Mouse (Mus musculus): ENCODE measurements around the gene Clasp2.
"Not testable (repeated sequence)": the region's sequence is repeated elsewhere in the genome, so short reads cannot be mapped to it uniquely, and the experiment has no call there.

Clasp2 gene

DNA sequence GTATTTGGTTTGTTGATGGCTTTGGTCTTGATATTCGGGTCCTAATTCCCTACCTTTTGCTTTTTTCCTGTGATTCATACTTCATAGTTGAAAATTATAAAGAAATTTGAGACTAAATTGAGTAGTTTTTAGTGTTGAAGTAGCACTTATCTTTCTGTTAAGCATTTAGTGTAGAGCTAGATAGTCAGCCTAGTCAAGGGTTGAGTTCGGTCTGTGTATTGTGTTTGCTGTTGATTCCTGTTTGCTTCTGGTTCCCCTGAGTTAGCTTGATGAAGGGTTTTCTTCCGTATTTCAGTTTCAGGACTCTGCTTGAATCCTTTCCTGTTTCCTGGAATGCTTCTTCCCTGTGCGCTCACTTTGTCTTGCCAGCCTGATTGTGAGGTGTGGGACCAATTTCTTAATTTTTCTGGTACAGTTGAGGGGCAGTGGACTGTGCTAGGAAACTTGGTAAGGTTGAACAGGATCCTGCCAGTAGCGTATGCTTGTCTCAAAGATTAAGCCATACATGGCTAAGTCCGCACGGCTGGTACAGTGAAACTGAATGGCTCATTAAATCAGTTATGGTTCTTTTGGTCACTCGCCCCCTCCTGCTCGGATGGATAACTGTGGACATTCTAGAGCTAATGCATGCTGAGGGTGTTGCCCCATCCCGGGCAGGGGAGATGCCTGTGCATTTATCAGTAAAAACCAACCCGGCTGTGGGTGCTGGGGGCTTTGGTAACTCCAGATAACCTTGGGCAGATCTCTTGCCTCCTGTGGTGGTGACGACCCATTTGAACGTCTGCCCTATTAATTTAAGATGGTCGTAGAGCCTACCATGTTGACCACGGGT, 14.8 kb downstream of the Clasp2 start:
- DNase-seq (ENCODE audit: low read depth): no peak

DNA sequence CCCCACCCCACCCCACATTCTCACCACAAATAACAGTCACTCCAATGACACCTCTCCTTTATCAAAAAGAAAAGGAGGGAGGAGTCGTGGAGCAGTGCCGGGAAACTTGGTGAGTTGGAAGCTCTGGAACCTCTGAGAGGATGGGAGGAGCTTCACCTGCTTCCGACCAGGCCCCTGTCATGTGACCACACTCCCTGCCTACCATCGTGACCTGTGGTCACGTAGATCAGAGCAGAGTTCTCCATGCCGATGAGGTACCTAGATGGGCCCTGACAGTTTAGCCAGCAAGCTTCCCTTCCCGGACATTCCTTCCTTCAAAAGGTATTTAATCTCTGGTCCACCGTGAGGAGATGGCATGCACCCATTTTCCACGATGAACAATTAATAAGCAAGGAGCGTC, 17.2 kb downstream of the Clasp2 start:
- DNase-seq (ENCODE audit: low read depth): no peak

DNA sequence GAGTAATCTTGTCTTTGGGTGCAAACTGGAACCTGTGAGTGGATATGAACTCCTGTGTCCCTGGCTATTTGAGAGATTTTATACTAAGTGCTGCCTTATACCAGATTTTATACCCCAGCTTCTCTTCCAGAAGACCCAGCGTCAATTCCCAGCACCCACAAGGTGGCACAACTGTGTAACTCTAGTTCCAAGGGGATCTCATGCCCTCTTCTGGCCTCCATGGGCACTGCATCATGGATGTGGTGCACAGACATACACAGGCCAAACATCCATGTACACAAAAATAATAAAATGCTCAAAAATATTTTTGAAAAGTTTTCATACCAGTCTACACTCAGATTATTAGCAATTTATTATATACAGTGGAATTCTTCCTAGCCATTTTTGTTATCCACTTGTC, 18.4 kb downstream of the Clasp2 start:
- no peak for DNase-seq (ENCODE audit: low read depth)

DNA sequence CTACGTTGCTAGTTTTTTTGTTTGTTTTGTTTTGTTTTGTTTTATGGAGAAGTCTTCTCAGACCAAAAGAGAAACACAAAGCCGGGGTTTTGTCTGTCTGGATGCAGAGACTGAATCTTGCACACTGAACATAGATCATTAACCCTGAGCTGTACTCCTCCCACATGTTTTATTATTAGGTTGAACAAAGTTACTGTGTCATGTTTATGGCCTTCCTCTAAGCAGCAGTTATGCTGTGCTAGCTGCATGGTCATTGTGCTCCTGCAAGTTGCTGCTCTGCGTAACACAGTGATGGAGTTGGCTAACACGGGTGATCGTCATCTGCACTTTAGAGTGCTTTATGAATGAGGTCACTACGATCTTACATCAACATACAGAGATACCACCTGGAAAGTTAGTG, 21.1 kb downstream of the Clasp2 start:
- no peak for DNase-seq (ENCODE audit: low read depth)

DNA sequence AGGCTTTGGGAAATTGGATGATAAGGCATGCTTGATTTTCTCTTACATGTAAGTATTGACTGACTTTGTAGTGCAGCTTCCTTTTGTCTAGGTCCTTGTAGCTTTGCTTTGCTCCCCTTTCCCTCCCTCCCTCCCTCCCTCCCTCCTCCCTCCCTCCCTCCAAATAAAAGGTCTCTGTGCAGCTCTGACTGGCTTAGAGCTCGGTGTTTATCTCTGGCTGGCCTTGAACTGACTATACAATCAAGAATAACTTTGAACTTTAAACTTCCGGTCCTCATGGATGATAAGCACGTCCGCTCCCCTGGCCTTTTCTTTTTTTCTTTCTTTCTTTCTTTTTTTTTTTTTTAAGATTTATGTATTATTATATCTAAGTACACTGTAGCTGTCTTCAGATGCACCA, 21.9 kb downstream of the Clasp2 start:
- no peak for DNase-seq (ENCODE audit: low read depth)

DNA sequence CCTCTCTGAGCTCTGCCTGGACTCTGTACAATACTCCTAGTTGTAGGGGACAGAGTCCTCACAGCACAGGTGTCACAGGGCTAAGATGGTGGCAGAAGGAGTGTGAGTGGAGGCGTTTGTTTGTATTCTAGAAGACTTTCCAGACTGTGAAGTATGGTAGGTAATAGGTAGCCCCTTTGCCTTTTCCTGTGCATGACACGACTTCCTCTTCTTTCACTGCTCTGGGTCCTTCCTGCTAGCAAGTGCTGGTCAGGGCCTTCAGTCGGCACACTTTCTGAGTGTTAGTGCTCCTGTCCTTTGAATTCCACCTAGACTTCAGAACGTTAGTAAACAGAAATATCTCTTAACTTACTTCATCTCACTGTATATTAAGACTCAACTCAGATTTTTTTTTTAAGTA, 29.4 kb downstream of the Clasp2 start:
- DNase-seq (ENCODE audit: low read depth): no peak

DNA sequence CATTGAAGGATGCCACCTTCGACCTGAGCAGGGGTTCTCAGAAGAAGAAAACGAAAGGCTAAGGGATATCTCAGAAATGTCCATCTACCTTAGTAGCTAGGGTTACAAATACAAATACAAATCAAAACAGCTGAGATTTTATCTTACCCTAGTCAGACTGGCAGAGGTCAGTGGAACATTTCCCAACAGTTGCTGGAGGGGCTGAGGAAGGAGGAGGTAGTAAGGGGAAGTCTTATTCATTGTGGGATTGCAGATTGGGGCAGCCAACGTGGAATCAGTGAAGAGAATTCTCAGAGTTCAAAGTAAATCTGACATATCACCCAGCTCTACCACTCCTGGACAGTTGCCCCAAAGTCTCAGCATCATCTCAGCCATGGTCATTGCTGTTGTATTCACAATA, 39.6 kb downstream of the Clasp2 start:
- no peak for DNase-seq (ENCODE audit: low read depth)

DNA sequence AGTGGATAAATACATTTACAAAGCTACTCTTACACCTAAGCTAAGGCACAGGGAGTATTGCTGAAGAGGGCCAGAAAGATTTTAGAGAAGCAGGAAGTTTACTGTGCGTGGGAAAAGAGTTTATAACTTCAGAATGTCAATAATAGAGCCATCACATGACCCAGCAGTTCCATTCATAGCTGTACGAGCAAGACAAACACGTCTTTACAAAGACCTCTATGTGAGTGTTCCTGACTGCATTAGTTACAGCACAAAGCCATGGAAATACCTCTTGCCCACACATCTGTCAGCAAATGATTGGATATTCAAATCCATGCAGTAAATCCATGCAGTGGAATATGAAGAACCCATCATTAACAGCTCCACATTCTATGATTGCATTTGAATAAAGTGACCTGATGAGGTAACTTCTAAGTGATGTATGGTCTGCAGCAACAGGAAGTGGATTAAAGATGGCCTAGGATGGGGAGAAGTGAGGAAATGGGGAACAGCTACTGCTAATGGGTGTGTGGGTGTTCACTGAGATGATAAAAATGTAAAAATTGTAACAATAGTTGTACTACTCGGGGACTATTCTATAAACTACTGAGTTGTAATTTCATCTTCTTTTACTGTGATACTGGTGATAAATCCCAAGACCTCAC, 41.2 kb downstream of the Clasp2 start:
- DNase-seq (ENCODE audit: low read depth): no peak

DNA sequence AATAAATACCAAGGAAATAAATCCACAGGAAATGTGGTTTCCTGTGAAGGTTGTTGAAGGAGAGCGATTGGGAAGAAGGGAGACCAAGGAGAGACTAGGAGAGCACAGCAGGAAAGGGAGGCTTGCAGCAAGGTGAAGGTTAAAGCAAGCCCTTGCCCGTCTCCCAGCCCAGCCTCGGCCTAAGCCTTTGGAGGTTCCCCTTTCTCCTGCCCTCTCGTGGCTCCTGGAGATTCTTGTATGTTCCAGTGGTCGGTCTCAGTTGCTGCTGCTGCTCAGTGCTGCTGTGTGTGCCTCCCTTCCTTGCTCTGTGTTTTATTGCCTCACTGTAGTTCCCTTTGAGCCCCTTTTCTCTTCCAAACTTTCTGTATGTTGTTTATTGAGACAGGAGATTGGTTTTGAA, 42.4 kb downstream of the Clasp2 start:
- no peak for DNase-seq (ENCODE audit: low read depth)

DNA sequence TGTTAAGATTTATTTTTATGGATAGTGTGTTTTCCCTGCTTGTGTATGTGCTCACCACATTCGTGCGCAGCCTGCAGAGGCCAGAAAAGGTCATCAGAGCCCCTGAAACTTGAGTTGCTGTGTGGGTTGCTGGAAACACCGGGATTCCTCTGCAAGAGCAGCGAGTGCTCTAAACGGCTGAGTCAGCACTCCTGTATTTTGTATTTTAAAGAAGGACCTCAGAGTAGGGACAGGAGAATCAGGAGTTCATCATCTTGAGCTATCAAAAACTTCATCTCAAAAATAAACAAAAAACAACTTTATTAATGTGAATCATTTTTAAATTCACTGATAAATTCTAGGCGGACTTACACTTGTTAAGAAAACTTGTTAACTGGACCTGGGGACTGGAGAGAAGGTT, 48.0 kb downstream of the Clasp2 start:
- DNase-seq (ENCODE audit: low read depth): not testable (repeated sequence)

DNA sequence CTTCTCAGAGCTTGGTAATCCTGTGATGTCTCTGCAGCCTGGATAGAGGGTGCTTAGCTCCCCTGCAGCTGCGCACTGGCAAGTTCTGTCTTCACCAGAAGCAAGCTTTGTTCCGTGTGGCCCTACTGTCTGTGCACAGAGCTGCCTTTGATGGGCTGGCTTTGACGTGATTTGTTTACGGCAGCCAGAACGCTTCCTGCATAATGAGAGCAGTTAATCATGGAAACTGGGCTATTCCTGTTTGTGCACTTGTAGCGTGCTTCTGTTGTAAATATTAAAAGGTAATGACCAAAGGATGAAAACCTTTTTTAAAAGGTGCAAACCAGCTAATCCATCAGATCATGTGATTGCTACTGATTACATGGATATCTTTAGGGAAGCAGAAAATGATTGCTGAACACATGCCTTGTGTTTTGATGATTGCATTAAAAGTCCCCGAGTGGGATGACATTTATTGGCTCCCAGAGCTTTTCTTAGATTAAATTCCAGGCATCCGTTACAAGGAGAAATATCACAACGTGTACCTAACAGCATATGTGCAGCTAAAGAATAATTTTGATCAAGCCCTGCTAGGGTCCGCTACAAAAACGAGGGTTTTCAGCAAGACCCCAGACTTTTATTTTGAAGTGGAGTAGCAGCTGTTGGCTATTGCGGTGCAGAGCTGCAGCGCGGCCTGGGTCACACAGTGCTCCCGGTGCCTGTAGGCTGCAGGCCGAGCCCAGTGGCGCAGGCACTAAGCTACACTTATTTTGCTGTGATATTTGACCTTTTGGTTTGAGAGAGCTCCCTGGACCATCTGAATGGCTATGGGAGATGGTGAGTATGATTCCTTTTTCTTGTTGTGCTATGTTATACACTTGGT, 51.6 kb downstream of the Clasp2 start:
- no peak for DNase-seq (ENCODE audit: low read depth)

DNA sequence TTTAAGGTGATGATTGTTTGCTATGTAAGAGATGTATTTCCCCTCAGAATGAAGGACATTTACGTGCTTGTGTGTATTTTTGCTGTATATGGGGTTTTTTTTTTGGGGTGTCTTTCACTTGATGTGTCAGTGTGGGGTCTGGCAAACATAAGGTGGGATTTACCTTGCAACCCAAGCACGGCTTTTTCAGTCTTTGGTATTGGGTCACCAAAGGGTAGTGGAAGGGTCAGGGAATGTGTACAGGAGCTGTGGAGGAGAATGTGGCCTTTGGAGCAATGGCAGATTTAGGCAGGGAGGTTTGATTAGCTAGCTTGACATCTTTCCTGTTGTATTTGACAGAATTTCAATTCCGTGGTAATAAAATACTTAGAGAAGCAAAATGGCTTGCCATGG, 52.2 kb downstream of the Clasp2 start:
- no peak for DNase-seq (ENCODE audit: low read depth)

DNA sequence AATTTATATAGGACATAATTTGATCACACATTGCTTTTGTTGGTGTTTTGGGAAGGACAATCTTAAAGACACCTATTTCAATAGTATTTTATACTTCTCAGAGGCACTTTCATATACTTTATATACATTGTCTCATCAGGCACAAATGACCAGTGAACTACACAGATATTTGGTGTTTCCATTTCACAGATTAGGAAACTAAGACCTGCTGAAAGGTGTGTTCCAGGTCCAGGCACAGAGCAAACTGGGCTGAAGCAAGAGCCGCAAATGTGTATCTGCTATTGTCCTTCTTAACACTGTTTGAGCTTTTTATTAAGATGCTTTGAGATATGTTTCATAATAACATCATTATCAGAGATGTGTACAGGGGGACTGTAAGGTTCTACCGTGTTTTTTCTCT, 52.7 kb downstream of the Clasp2 start:
- DNase-seq (ENCODE audit: low read depth): no peak

DNA sequence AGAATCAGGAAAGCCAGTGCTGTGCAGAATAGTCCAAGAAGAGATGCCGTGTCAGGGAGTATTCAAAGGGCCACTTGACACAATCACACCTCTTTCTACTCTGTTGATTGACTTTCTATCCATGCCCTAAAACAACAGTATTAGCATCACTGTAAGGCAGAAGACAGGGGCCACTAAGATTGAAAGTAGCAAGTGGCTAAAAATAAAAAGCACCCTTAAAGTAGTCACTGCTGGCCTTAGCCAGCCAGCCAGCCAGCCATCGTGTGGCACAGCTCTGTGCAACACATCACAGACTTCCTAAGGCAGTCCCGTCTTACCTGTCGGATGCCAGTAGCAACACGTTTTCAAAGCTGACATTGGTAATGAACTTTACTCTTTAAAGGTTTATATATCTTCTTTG, 55.9 kb downstream of the Clasp2 start:
- DNase-seq (ENCODE audit: low read depth): no peak

DNA sequence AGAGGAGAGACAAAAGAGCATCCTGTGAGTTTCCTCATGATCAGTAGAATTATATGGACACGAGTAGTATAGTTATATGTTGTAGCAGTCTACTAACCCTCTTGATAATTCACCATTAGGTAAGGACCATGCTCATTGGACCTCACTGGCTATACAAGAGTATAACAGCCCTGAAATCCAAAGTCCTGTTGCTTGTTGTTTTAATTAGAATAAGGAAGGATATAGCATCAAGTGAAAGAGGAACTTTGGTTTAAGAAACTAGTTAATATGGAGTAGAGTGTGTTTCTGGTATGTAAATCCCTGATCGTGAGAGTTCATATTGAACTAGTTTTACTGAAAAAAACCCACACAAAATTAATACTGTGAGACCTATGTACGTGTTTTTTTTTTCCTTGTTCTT, 59.4 kb downstream of the Clasp2 start:
- DNase-seq (ENCODE audit: low read depth): no peak

DNA sequence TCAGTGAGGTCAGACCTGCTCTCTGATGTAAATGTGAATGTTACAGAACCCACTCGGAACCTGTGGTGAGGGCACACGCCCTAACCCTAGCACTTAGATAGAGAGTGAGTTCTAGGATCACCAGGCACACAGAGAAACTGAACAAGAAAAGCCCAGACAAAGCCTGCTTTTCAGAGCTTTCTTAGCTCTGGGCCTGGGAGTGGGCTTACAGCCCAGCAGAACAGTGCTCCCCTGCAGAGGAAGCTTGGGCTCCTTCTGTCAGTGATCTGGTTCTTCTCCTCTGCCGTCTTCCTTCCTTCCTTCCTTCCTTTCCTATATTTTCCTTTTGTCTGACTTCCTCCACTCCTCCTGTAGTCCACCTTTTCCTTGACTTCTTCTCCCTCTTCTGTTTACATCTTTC, 61.5 kb downstream of the Clasp2 start:
- DNase-seq (ENCODE audit: low read depth): no peak

DNA sequence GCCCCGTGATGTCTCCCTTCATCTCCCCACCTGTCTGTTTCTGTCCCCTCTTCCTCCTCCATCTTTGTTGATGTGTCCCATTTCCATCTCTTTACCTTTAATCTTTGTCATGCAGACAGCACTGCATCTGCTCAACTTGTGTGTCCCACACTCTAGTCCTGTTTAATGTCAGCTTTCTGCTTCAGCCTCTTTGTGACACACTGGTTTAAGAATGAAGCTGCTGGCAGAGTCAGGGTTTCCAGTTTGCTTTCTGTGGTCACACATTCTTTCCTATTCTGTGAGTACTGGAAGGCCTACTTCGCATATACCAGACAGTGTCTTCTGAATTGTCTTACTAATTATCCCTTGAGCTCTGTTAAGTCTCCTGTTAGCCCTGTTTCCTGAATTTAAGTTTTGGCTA, 62.5 kb downstream of the Clasp2 start:
- no peak for DNase-seq (ENCODE audit: low read depth)

DNA sequence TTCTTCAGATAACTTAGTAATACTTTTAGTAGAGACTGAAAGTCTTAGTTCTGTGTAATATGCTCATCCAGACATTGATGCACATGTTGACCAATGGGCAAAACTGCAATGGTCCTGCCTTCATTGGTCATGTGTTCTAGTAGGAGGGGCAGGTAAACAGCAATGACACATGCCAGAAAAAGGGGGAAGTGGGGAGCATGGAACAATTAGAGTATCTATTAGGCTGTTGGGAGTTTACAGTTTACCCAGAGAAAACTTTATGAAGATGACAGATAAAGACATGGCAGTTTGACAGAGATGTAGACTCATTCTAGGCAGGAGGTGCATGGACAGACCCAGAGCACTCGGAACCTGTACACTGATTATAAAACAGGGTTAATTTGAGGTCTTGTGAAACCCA, 64.1 kb downstream of the Clasp2 start:
- DNase-seq (ENCODE audit: low read depth): no peak

DNA sequence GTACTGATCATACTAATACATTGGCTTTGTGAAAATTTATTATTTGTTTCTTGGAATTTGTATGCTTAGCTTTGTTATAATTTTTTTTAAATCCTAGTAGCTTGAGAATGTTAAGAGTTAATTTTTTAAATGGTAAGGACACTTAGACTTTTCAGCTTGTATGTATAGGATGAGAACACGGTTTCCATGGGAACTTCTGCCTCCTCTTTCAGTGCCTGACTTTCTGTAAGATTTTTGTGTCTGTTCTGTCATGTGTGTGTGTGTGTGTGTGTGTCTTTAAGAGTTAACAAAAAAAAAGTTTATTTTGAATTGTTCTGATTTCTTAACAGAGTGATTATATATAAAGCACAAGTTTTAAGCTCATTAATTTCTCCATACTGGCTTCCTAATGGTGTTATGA, 70.1 kb downstream of the Clasp2 start:
- no peak for DNase-seq (ENCODE audit: low read depth)

DNA sequence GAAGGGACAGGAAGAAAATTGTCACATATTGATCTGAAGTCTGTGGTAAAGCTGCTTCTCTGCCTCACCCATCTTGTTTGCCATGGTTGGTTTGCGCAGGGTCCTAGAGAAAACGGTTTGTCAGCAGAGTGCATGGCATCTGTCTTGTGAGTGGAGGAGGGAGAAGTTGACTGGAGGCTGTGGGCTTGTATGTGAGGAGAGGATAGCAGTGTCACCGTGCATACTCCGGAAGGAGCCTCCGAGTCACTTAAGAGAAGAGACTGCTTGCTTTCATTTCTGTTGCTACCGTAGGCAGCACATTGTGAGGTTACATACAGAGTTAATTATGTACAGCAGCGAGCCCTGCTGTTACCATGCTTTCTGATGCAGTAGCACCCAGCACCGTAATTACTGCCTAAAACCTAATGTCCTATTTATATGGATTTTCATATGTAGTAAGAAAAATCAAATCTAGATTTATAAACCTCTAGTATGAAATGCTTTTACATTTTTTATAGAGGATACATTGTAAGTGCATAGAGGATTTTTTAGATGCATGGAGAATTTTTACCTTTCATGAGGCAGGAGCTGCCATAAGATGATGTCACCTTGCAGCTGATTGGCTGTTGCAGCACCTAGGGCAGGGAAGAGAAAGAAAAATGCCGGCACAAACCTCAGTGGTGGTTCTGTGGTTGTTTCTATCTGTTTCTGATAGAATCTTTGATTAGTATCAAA, 70.8 kb downstream of the Clasp2 start:
- DNase-seq (ENCODE audit: low read depth): no peak

DNA sequence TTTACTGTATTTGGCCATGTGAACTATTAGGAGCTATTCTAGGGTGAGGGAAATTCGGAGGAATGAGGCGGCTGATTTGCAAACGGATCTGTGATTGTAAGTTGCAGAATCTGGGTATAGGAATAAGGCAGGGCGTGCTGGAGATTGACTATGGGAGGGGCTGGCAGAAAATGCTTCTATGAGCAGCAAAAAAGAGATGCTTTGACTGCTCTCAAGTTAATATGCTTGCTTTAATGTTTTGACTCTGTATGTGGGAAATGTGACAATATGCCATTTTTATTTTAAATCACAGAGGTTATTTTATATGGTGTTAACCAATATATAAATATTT, 71.4 kb downstream of the Clasp2 start:
- no peak for DNase-seq (ENCODE audit: low read depth)

DNA sequence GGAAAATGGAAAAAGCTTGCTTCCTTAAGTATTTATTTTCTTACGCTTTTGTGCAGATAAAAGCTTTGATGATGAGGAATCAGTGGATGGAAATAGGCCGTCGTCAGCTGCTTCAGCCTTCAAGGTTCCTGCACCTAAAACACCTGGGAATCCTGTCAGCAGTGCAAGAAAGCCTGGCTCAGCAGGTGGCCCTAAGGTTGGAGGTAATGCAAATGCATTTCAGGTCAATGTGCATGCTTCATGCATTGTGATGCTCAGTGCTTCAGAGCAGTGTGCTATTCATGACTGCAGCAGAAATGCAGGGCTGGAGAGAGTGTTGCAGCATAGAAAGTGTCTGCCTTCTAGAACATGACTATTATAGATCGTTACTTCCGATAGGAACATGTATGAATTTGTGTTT, 71.8 kb downstream of the Clasp2 start:
- no peak for DNase-seq (ENCODE audit: low read depth)

DNA sequence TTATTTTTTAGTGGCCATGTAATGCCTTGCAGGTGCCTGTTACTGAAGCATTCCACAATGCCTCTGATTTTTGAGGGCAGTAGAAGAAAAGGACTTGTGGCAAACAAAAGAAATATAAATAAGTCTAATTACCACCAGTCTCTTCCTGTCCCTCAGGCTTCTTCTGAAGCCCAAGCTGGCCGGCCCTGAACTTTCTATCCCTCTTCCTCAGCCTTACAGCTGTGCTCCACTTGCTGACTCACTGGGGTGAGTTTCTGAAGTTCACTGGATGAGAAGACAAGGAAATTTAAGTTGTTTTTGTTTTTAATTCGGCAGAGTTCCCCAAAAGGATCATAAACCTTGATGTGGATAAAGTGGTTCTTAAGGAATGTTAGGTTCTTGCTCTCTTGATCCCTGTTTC, 74.6 kb downstream of the Clasp2 start:
- DNase-seq (ENCODE audit: low read depth): no peak
